Mouse (Mus musculus) embryonic stem cell, embryonic (primary cell): ENCODE data around the gene Trpc1.

Source experiments
- CTCF ChIA-PET, 4 experiments: fragments of 300-600 bp in 2 of 4; fragments of 350-600 bp in 2 of 4; sonication (Branson Sonifier 250); formaldehyde crosslinking; loops; one replicate each; lab custom pipeline; 2022; ENCODE audit warnings: inconsistent platforms in 2 of 4; lab: Charles Lee
- POLR2A ChIA-PET, 4 experiments: fragments of 300-600 bp in 2 of 4; fragments of 350-600 bp in 2 of 4; sonication (Branson Sonifier 250); formaldehyde crosslinking; loops; one replicate each; lab custom pipeline; 2022; ENCODE audit warnings: antibody characterized with exemption in 4 of 4, inconsistent platforms in 1 of 4; lab: Charles Lee

Trpc1 gene

GRCm38 (mm10) chr9:95712574-95712973, 37.6 kb downstream of the Trpc1 start:
- ChIA-PET POLR2A (no interaction called here), CTCF (no interaction called here)

GRCm38 (mm10) chr9:95708943-95709342, 41.2 kb downstream of the Trpc1 start:
- POLR2A ChIA-PET, result interaction anchor here in 1 of 4 experiments (1.3 kb wide), 1 partner anchor 9 kb away, joined by 3 read pairs; no protein-coding TSS in a partner anchor
- CTCF ChIA-PET, result interaction anchor here in 3 of 4 experiments (0.7 to 2.0 kb wide), 10 partner anchors 9 to 246 kb away, joined by 3 to 11 read pairs (median 3); partner anchors contain the start of gene Xrn1 (in 1 of the 3)

GRCm38 (mm10) chr9:95705371-95705770, 44.8 kb downstream of the Trpc1 start:
- ChIA-PET CTCF (no interaction called here), POLR2A (interaction anchor here in 1 of 4 experiments (0.6 kb wide), 1 partner anchor 8 kb away, joined by 3 read pairs; no protein-coding TSS in a partner anchor)

GRCm38 (mm10) chr9:95704078-95704477, 46.1 kb downstream of the Trpc1 start:
- ChIA-PET CTCF (no interaction called here), POLR2A (no interaction called here)

- ChIA-PET CTCF (interaction anchor here in 1 of 4 experiments (0.6 kb wide), 1 partner anchor 166 kb away, joined by 3 read pairs; no protein-coding TSS in a partner anchor), POLR2A (interaction anchor here in 1 of 4 experiments (0.7 kb wide), 1 partner anchor 149 kb away, joined by 3 read pairs; no protein-coding TSS in a partner anchor)
These were observed 50.9 kb downstream of the Trpc1 start for GRCm38 (mm10) chr9:95699273-95699672.

- POLR2A ChIA-PET, result interaction anchor here in 1 of 4 experiments (0.9 to 1.1 kb wide), 3 partner anchors 97 to 176 kb away, joined by 3 read pairs; no protein-coding TSS in a partner anchor
- CTCF ChIA-PET, result interaction anchor here in 3 of 4 experiments (0.7 to 3.6 kb wide), 9 partner anchors 10 to 172 kb away, joined by 3 to 11 read pairs (median 3); no protein-coding TSS in a partner anchor
These were observed 52.4 kb downstream of the Trpc1 start for GRCm38 (mm10) chr9:95697808-95698207.

GRCm38 (mm10) chr9:95696581-95696980, 53.6 kb downstream of the Trpc1 start:
- CTCF ChIA-PET, result interaction anchor here in 2 of 4 experiments (0.6 to 3.6 kb wide), 4 partner anchors 12 to 171 kb away, joined by 3 to 11 read pairs (median 6); no protein-coding TSS in a partner anchor
- POLR2A ChIA-PET, result interaction anchor here in 1 of 4 experiments (0.8 kb wide), 1 partner anchor 175 kb away, joined by 3 read pairs; no protein-coding TSS in a partner anchor

- ChIA-PET POLR2A (interaction anchor here in 2 of 4 experiments (0.9 to 2.0 kb wide), 7 partner anchors 21 to 183 kb away, joined by 3 to 5 read pairs (median 3); partner anchors contain the start of genes Atr (in 1 of the 2) and U2surp (in 1 of the 2)), CTCF (interaction anchor here in 2 of 4 experiments (0.7 to 3.6 kb wide), 5 partner anchors 14 to 169 kb away, joined by 3 to 11 read pairs (median 4); no protein-coding TSS in a partner anchor)
These were observed 55.2 kb downstream of the Trpc1 start for GRCm38 (mm10) chr9:95695023-95695422.

- POLR2A ChIA-PET, result interaction anchor here in 2 of 4 experiments (1.1 to 2.0 kb wide), 4 partner anchors 20 to 171 kb away, joined by 3 to 5 read pairs (median 4); partner anchors contain the start of gene Atr (in 1 of the 2)
- CTCF ChIA-PET, result interaction anchor here in 1 of 4 experiments (0.8 to 1.6 kb wide), 3 partner anchors 14 to 169 kb away, joined by 3 to 5 read pairs (median 4); no protein-coding TSS in a partner anchor
These were observed 55.6 kb downstream of the Trpc1 start for GRCm38 (mm10) chr9:95694526-95694925.

- ChIA-PET POLR2A (interaction anchor here in 1 of 4 experiments (0.6 to 2.0 kb wide), 4 partner anchors 37 to 112 kb away, joined by 3 to 6 read pairs (median 4); no protein-coding TSS in a partner anchor), CTCF (interaction anchor here in 1 of 4 experiments (0.7 kb wide), 1 partner anchor 150 kb away, joined by 16 read pairs; no protein-coding TSS in a partner anchor)
These were observed 56.6 kb downstream of the Trpc1 start for GRCm38 (mm10) chr9:95693528-95694100.

- POLR2A ChIA-PET, result interaction anchor here in 3 of 4 experiments (0.6 to 0.7 kb wide), 4 partner anchors 14 to 860 kb away, joined by 3 to 4 read pairs (median 3); no protein-coding TSS in a partner anchor
- CTCF ChIA-PET, result interaction anchor here in 1 of 4 experiments (0.6 kb wide), 1 partner anchor 15 kb away, joined by 4 read pairs; no protein-coding TSS in a partner anchor
These were observed 57.4 kb downstream of the Trpc1 start for GRCm38 (mm10) chr9:95692823-95693222.

- CTCF ChIA-PET, result interaction anchor here in 3 of 4 experiments (0.5 to 1.7 kb wide), 8 partner anchors 10 to 282 kb away, joined by 3 to 9 read pairs (median 3); no protein-coding TSS in a partner anchor
- POLR2A ChIA-PET, result interaction anchor here in 1 of 4 experiments (0.6 kb wide), 1 partner anchor 109 kb away, joined by 3 read pairs; no protein-coding TSS in a partner anchor
These were observed 62.1 kb downstream of the Trpc1 start for GRCm38 (mm10) chr9:95688064-95688463.

- CTCF ChIA-PET, result interaction anchor here in 1 of 4 experiments (0.6 kb wide), 1 partner anchor 16 kb away, joined by 3 read pairs; no protein-coding TSS in a partner anchor
- POLR2A ChIA-PET, result interaction anchor here in 1 of 4 experiments (0.5 kb wide), 1 partner anchor 65 kb away, joined by 3 read pairs; no protein-coding TSS in a partner anchor
These were observed 64.3 kb downstream of the Trpc1 start for GRCm38 (mm10) chr9:95685660-95686440.

GRCm38 (mm10) chr9:95680691-95681090, 69.5 kb downstream of the Trpc1 start:
- ChIA-PET POLR2A (interaction anchor here in 2 of 4 experiments (0.7 to 1.0 kb wide), 2 partner anchors 11 to 1453 kb away, joined by 3 read pairs; no protein-coding TSS in a partner anchor), CTCF (no interaction called here)

- POLR2A ChIA-PET, result no interaction called here
- CTCF ChIA-PET, result interaction anchor here in 2 of 4 experiments (0.6 to 0.7 kb wide), 2 partner anchors 33 to 789 kb away, joined by 4 to 8 read pairs; no protein-coding TSS in a partner anchor
These were observed 70.2 kb downstream of the Trpc1 start for GRCm38 (mm10) chr9:95679966-95680365.

GRCm38 (mm10) chr9:95676021-95676420, 74.2 kb downstream of the Trpc1 start:
- POLR2A ChIA-PET, result interaction anchor here in 1 of 4 experiments (0.8 to 1.2 kb wide), 3 partner anchors 15 to 139 kb away, joined by 3 read pairs; no protein-coding TSS in a partner anchor
- CTCF ChIA-PET, result no interaction called here

- ChIA-PET POLR2A (interaction anchor here in 3 of 4 experiments (0.6 to 1.3 kb wide), 5 partner anchors 14 to 138 kb away, joined by 3 to 5 read pairs (median 3); no protein-coding TSS in a partner anchor), CTCF (no interaction called here)
These were observed 75.0 kb downstream of the Trpc1 start for GRCm38 (mm10) chr9:95675064-95675699.
